Mouse (Mus musculus) ES-E14 (cell line): ENCODE results near the gene Dcaf8.
"Not testable (repeated sequence)": the region's sequence is repeated elsewhere in the genome, so short reads cannot be mapped to it uniquely, and the experiment has no call there.

Source experiments
- HCFC1 ChIP-seq: IDR thresholded peaks from 2 replicates; pipeline ENCODE4 v1.6.1; 2012; ENCODE audit warnings: low read length, inconsistent platforms, borderline replicate concordance; ENCODE audit not compliant: insufficient read depth
- MAFK ChIP-seq: IDR thresholded peaks from 2 replicates; pipeline ENCODE4 v1.6.1; 2014; ENCODE audit warnings: mild to moderate bottlenecking, low read depth, low read length, inconsistent platforms; ENCODE audit not compliant: insufficient read depth
- ZC3H11A ChIP-seq: IDR thresholded peaks from 2 replicates; pipeline ENCODE4 v1.6.1; 2012; ENCODE audit warnings: low read depth, mild to moderate bottlenecking, inconsistent platforms, low read length, borderline replicate concordance

GRCm38 (mm10) chr1:172244645-172245044, 96.8 kb downstream of the Dcaf8 start:
- TF ChIP-seq ZC3H11A, HCFC1, MAFK: not testable (repeated sequence)
